Mouse (Mus musculus) E14TG2a.4 (cell line): ENCODE measurements around the gene Mical3.

Experiments
- CTCF ChIP-seq: conservative IDR thresholded peaks from 2 replicates; pipeline ENCODE4 v1.5.1; 2014; ENCODE audit warnings: low read length
- POU5F1 ChIP-seq: IDR thresholded peaks from 2 replicates; pipeline ENCODE4 v1.6.1; 2014; ENCODE audit warnings: low read length, borderline replicate concordance

DNA sequence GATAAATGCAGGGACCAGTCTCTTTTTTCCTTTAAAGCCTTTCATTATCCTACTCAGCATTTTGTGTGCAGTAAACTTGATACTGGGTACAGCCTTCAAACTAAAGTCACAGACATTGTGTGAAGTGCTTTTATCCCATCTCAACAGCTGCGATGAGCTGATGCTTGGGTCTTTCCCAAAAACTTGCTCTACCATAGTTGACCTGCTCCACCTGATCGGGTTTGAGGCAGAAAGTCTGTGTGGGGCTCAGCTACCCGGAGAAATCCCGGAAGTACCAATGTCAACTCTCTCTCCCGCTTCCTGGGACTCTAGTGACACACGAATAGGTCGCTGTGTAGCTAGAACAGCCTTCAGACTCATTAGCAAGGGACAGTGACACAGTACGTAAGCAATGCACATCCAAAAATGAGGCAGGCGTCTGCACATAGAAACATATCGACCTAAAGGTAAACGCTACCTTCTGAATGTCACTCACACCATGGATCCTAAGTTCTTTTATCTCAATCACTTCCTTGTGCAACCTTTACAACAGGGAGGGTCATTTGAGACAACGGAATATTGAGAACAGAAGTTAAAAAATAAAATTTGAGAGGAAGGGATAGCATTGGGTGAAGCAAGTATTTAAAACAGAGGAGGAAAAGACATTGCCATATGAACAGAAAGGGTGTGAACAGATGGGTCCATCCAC, 191.9 kb downstream of the Mical3 start:
- TF ChIP-seq CTCF: no peak
- no peak for TF ChIP-seq POU5F1
